Mouse (Mus musculus): ENCODE measurements at regions not wholly inside any gene's neighbourhood (a gene's known extent, or its start where the extent isn't known, plus 50 kb on each side); places are given as distances from the start of the nearest gene placed in this dataset.

- H3K9me3 ChIP-seq (replicated peaks; ENCODE audit: low read length), result peaks cover 40% of the 10 kb centered on the region
- dilution Hi-C loops (cut with MboI; ENCODE audit: extremely low pct_ligation_motif_present, extremely low pct_unique_long_range_greater_than_20kb, low sequenced_read_pairs) (no loop called here), in situ Hi-C loops (cut with MboI; ENCODE audit: low pct_ligation_motif_present, low pct_unique_long_range_greater_than_20kb, low sequenced_read_pairs) (no loop called here)
These were observed 254.0 kb downstream of the Gm10184 start for GRCm38 (mm10) chr17:89656211-89656610.

DNA sequence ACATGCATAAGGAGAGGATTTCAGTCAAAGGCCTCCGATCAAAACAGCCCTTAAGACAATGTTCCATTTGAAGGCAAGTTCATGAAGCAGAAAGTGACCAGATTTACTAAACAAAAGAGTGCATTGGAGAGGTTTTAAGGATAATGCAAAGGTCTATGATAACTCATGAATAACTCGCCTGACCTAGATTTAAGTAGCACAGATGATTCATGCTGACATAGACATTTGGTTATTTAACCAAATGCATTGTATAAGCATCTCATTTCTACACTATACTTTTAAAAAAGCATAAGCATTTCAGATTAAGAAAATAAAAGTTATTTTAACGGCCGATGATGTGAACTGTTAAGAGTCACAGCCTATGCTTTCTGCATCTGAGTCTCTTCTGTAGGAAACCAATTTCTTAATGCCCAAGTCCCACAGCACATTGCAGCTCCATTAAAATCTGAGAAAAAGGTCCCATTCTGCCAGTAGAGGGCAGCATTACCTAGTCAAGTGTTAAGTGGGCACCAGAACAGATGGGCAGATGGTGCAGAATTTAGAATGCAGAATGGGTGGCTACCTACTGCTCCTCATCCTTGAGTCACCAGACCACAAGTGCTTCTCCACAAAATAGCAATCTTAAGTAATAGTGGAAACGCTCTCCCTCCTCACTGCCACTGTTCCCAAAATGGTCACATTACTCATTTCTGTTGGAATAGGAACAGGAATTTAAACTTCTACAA lies 256.0 kb downstream of the Gm10184 start:
- H3K4me1 ChIP-seq (ENCODE audit: control insufficient read depth in 1 of 2, insufficient read depth in 2 of 2), result no peaks in the 10 kb centered on the region
- in situ Hi-C loops (cut with MboI; ENCODE audit: low pct_ligation_motif_present, low pct_unique_long_range_greater_than_20kb, low sequenced_read_pairs) (no loop called here), dilution Hi-C loops (cut with MboI; ENCODE audit: extremely low pct_ligation_motif_present, extremely low pct_unique_long_range_greater_than_20kb, low sequenced_read_pairs) (no loop called here)
- H3K36me3 ChIP-seq (replicated peaks in 1 of 2; ENCODE audit: control insufficient read depth in 1 of 2, insufficient read depth in 1 of 2, low read length in 1 of 2), result no peaks in the 10 kb centered on the region
- H3K27me3 ChIP-seq (replicated peaks), result no peaks in the 10 kb centered on the region
- H3K9me3 ChIP-seq (replicated peaks; ENCODE audit: low read length), result peaks cover 37% of the 10 kb centered on the region
- H3K9ac ChIP-seq (ENCODE audit: insufficient read depth, low read depth), result no peak overlapping the region
- DNase-seq (ENCODE audit: extremely low read depth), result no peak
- H3K27ac ChIP-seq (ENCODE audit: insufficient read depth, low read depth), result no peak overlapping the region
- no peak for TF ChIP-seq ZKSCAN1 (IDR thresholded peaks at IDR 0.05; ENCODE audit: borderline replicate concordance, low read depth, low read length)
- TF ChIP-seq CTCF (conservative IDR thresholded peaks at IDR 0.05 in 1 of 2, IDR thresholded peaks at IDR 0.05 in 1 of 2; ENCODE audit: low read depth in 2 of 2, low read length in 2 of 2), result peak in 1 of 2 experiments; percentile 17; a peak in 2 of 4 replicates
- no peak for TF ChIP-seq GABPA (IDR thresholded peaks at IDR 0.05; ENCODE audit: insufficient replicate concordance, low read depth, low read length)
- no peak for TF ChIP-seq MAX (IDR thresholded peaks at IDR 0.05; ENCODE audit: low read length)
- TF ChIP-seq EP300 (IDR thresholded peaks at IDR 0.05; ENCODE audit: low read length), result no peak
- peak; percentile 8 for TF ChIP-seq RAD21 (IDR thresholded peaks at IDR 0.05; ENCODE audit: low read depth, low read length)
- no peak for TF ChIP-seq TCF12 (IDR thresholded peaks at IDR 0.05; ENCODE audit: low read depth, low read length)
- TF ChIP-seq JUND (conservative IDR thresholded peaks at IDR 0.05; ENCODE audit: low read depth, low read length), result no peak
- TF ChIP-seq E2F4 (IDR thresholded peaks at IDR 0.05; ENCODE audit: insufficient replicate concordance, low read depth, low read length), result no peak
- no peak for TF ChIP-seq KAT2A (IDR thresholded peaks at IDR 0.05; ENCODE audit: insufficient replicate concordance, low read length)
- TF ChIP-seq MXI1 (IDR thresholded peaks at IDR 0.05; ENCODE audit: low read depth, low read length), result no peak
- H3K4me3 ChIP-seq (replicated peaks in 1 of 3; ENCODE audit: low read depth in 2 of 3, low read length in 2 of 3, poor library complexity in 1 of 3), result no peak overlapping the region
- H3K4me2 ChIP-seq (ENCODE audit: insufficient read depth, low read depth, poor library complexity, severe bottlenecking), result no peak overlapping the region
- H3K79me2 ChIP-seq (replicated peaks; ENCODE audit: control insufficient read depth, extremely low read depth, insufficient read depth, poor library complexity, severe bottlenecking), result no peaks in the 10 kb centered on the region

More at GRCm38 (mm10) chr17:89656211-89656610, 254.0 kb downstream of the Gm10184 start:
- no peak for DNase-seq (ENCODE audit: extremely low read depth)
- no peaks in the 10 kb centered on the region for H3K27me3 ChIP-seq (replicated peaks)
- TF ChIP-seq CHD1 (IDR thresholded peaks at IDR 0.05; ENCODE audit: low read depth, low read length), result no peak
- TF ChIP-seq MYC (IDR thresholded peaks at IDR 0.05; ENCODE audit: low read depth, low read length), result no peak
- TF ChIP-seq USF1 (IDR thresholded peaks at IDR 0.05; ENCODE audit: low read depth, low read length), result no peak
- TF ChIP-seq JUN (IDR thresholded peaks at IDR 0.05; ENCODE audit: insufficient read depth, low read depth, low read length), result no peak
- TF ChIP-seq CTCF (conservative IDR thresholded peaks at IDR 0.05 in 1 of 2, IDR thresholded peaks at IDR 0.05 in 1 of 2; ENCODE audit: low read depth in 2 of 2, low read length in 2 of 2), result no peak
- TF ChIP-seq E2F4 (IDR thresholded peaks at IDR 0.05; ENCODE audit: insufficient replicate concordance, low read depth, low read length), result no peak
- TF ChIP-seq USF2 (conservative IDR thresholded peaks at IDR 0.05; ENCODE audit: low read depth, low read length), result no peak
- no peak for TF ChIP-seq KAT2A (IDR thresholded peaks at IDR 0.05; ENCODE audit: insufficient replicate concordance, low read length)
- TF ChIP-seq EP300 (IDR thresholded peaks at IDR 0.05; ENCODE audit: low read length), result no peak
- TF ChIP-seq CHD2 (IDR thresholded peaks at IDR 0.05; ENCODE audit: low read length), result no peak
- no peaks in the 10 kb centered on the region for H3K36me3 ChIP-seq (replicated peaks in 1 of 2; ENCODE audit: control insufficient read depth in 1 of 2, insufficient read depth in 1 of 2, low read length in 1 of 2)
- no peaks in the 10 kb centered on the region for H3K4me1 ChIP-seq (ENCODE audit: control insufficient read depth in 1 of 2, insufficient read depth in 2 of 2)
- H3K4me3 ChIP-seq (replicated peaks in 1 of 3; ENCODE audit: low read depth in 2 of 3, low read length in 2 of 3, poor library complexity in 1 of 3), result no peak overlapping the region
- no peak overlapping the region for H3K9ac ChIP-seq (ENCODE audit: insufficient read depth, low read depth)
- H3K79me2 ChIP-seq (replicated peaks; ENCODE audit: control insufficient read depth, extremely low read depth, insufficient read depth, poor library complexity, severe bottlenecking), result no peaks in the 10 kb centered on the region
- H3K27ac ChIP-seq (ENCODE audit: insufficient read depth, low read depth), result no peak overlapping the region
- no peak overlapping the region for H3K4me2 ChIP-seq (ENCODE audit: insufficient read depth, low read depth, poor library complexity, severe bottlenecking)

Data from CH12.LX (cell line).